Mouse (Mus musculus): ENCODE data around the gene Gjc1. TPM values are rescaled to one million over a fixed set of nuclear protein-coding genes. Genes with fewer than 3 reads are reported as not detected.

The Gjc1 gene
- polyA plus RNA-seq, 1 experiment from 2014 or later = 64.8 TPM

DNA sequence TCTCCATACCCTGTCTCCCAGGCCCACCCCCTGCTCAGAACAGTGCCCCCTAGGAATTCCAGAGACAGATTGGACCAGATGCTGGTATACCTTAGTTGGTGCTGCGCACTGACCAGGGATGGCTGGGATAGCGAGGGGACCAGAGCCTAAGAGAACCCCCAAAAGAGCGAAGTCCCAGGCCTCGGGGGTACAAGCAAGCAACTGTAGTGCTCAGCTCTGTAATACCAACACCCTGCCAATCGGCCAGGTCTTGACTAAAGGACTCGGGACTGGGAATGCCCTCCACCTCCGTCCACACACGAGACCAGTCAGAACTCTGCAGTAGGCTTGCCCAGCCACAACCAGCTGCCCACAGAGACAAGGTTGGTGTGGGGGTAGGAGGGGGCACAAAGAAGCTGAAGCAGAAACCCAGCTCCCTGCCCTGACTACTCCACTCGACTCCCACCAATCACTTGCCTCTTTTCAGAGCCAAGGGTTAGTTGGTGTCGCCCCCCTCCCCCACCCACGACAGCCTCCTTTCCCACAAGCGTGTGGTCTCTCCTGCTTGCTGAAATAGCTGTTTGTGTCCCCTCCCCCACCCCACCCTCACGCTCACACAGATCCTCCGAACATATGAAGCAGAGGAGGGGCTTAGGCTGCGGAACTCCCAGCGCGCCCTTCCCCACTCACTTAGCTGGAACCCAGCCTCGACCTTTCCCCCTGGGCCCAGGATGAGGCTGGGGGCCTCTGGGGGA lies 65.7 kb downstream of the Gjc1 start:
- Histone ChIP-seq H3K9ac (replicated peaks; ENCODE audit: low read depth, low read length) (peak overlapping the region; percentile 21; the same call in 1 of the 2 replicates), H3K36me3 (ENCODE audit: control insufficient read depth, insufficient read depth, low read length) (no peaks in the 10 kb centered on the region), H3K4me3 (ENCODE audit: low read depth, low read length) (no peak overlapping the region), H3K27ac (ENCODE audit: low read length) (peak overlapping the region; percentile 27; the same call in 1 of the 2 replicates), H3K9me3 (ENCODE audit: control insufficient read depth, low read depth, low read length) (no peaks in the 10 kb centered on the region), H3K27me3 (ENCODE audit: control insufficient read depth, insufficient read depth, low read length) (no peaks in the 10 kb centered on the region), H3K4me1 (ENCODE audit: control insufficient read depth, insufficient read depth, low read length) (peaks cover 12% of the 10 kb centered on the region; the same call in 1 of the 2 replicates), H3K4me2 (replicated peaks; ENCODE audit: low read depth, low read length) (peak overlapping the region; percentile 40)
- 37% methylated on average over 18 of the region's 18 CpGs for WGBS
- ATAC-seq (ENCODE audit: insufficient number of reproducible peaks, insufficient read depth, low FRiP score, low read depth) = peak; percentile 26; the same call in 1 of the 2 replicates

DNA sequence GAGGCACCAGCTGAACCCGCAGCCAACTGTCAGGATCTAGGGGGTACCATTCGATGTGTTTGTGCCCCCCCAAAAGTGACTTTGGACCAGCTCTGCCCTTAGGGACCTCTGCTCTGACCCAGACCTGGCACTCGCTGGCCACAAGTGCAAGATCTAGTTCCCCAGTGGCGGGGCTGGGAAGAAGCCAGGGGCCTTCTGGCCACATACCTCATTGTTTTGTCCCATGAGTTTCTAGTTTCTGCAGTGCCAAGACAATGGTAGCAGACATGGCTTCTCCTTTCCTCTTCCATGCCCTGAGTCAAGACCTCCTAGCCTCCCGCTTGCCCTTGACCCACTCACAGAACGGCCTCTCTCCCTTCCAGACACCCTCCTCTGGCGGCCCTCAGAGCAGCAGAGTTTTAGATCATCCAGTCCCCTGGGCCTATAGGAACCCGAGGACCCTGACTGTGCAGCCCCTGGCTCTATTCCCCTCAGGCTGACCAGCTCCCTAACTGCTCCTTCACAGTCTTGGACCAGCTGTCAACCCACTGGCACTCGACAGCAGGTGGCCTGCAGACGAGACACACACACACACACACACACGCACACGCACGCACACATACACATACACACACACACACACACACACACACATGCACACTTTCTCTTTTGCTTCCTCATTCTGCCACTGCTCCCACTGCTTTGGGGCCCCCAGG lies 66.5 kb downstream of the Gjc1 start:
- Histone ChIP-seq H3K9me3 (ENCODE audit: control insufficient read depth, low read depth, low read length) (no peaks in the 10 kb centered on the region), H3K4me3 (ENCODE audit: low read depth, low read length) (no peak overlapping the region), H3K27me3 (ENCODE audit: control insufficient read depth, insufficient read depth, low read length) (no peaks in the 10 kb centered on the region), H3K4me2 (replicated peaks; ENCODE audit: low read depth, low read length) (no peak overlapping the region), H3K27ac (ENCODE audit: low read length) (no peak overlapping the region), H3K36me3 (ENCODE audit: control insufficient read depth, insufficient read depth, low read length) (no peaks in the 10 kb centered on the region), H3K4me1 (ENCODE audit: control insufficient read depth, insufficient read depth, low read length) (peaks cover 12% of the 10 kb centered on the region; the same call in 1 of the 2 replicates), H3K9ac (replicated peaks; ENCODE audit: low read depth, low read length) (no peak overlapping the region)
- WGBS = 66% methylated on average over 13 of the region's 13 CpGs
- no peak for ATAC-seq (ENCODE audit: insufficient number of reproducible peaks, insufficient read depth, low FRiP score, low read depth)

GRCm38 (mm10) chr11:102749712-102750111 lies 69.8 kb downstream of the Gjc1 start:
- H3K9me3 ChIP-seq (ENCODE audit: control insufficient read depth, low read depth, low read length) = no peaks in the 10 kb centered on the region

More at GRCm38 (mm10) chr11:102749712-102750111, 69.8 kb downstream of the Gjc1 start:
- WGBS = 85% methylated on average over 2 of the region's 2 CpGs
- Histone ChIP-seq H3K27ac (ENCODE audit: low read length) (no peak overlapping the region), H3K36me3 (ENCODE audit: control insufficient read depth, insufficient read depth, low read length) (no peaks in the 10 kb centered on the region), H3K4me3 (ENCODE audit: low read depth, low read length) (no peak overlapping the region), H3K9ac (replicated peaks; ENCODE audit: low read depth, low read length) (no peak overlapping the region), H3K4me1 (ENCODE audit: control insufficient read depth, insufficient read depth, low read length) (peaks cover 11% of the 10 kb centered on the region; the same call in 1 of the 2 replicates), H3K27me3 (ENCODE audit: control insufficient read depth, insufficient read depth, low read length) (no peaks in the 10 kb centered on the region), H3K4me2 (replicated peaks; ENCODE audit: low read depth, low read length) (no peak overlapping the region)
- no peak for ATAC-seq (ENCODE audit: insufficient number of reproducible peaks, insufficient read depth, low FRiP score, low read depth)

Other genes starting within 250 kb of the Gjc1 start
- gene Gm11627, start 240.2 kb downstream of the Gjc1 start, polyA plus RNA-seq (2014; fragmentation: Nextera tagmentation; extraction: Ambion mirVana) = 15.9 and 18.9 TPM in 2 replicates
- 30.5 and 30.6 TPM in 2 replicates for gene Fzd2, start 215.3 kb downstream of the Gjc1 start, polyA plus RNA-seq (2014; fragmentation: Nextera tagmentation; extraction: Ambion mirVana)
- 0.80 and 1.2 TPM in 2 replicates for gene Meioc, start 156.0 kb downstream of the Gjc1 start, polyA plus RNA-seq (2014; fragmentation: Nextera tagmentation; extraction: Ambion mirVana)
- 39.5 and 47.1 TPM in 2 replicates for gene Ccdc43, start 121.9 kb downstream of the Gjc1 start, polyA plus RNA-seq (2014; fragmentation: Nextera tagmentation; extraction: Ambion mirVana)
- 5.5 and 6.8 TPM in 2 replicates for gene Adam11, start 58.3 kb downstream of the Gjc1 start, polyA plus RNA-seq (2014; fragmentation: Nextera tagmentation; extraction: Ambion mirVana)
- gene Higd1b, start 16.1 kb upstream of the Gjc1 start, polyA plus RNA-seq (2014; fragmentation: Nextera tagmentation; extraction: Ambion mirVana) = not detected in 2 replicates
- 148 and 168 TPM in 2 replicates for gene Eftud2, start 61.3 kb upstream of the Gjc1 start, polyA plus RNA-seq (2014; fragmentation: Nextera tagmentation; extraction: Ambion mirVana)
- gene Ccdc103, start 61.5 kb upstream of the Gjc1 start, polyA plus RNA-seq (2014; fragmentation: Nextera tagmentation; extraction: Ambion mirVana) = 1.3 and 1.7 TPM in 2 replicates
- not detected in 2 replicates for gene Fam187a, start 65.5 kb upstream of the Gjc1 start, polyA plus RNA-seq (2014; fragmentation: Nextera tagmentation; extraction: Ambion mirVana)
- 0.34 and 0.62 TPM in 2 replicates for gene Gfap, start 81.2 kb upstream of the Gjc1 start, polyA plus RNA-seq (2014; fragmentation: Nextera tagmentation; extraction: Ambion mirVana)
- 7.9 and 10.0 TPM in 2 replicates for gene Kif18b, start 105.4 kb upstream of the Gjc1 start, polyA plus RNA-seq (2014; fragmentation: Nextera tagmentation; extraction: Ambion mirVana)
- gene C1ql1, start 127.0 kb upstream of the Gjc1 start, polyA plus RNA-seq (2014; fragmentation: Nextera tagmentation; extraction: Ambion mirVana) = 9.4 and 11.1 TPM in 2 replicates
- 55.1 and 62.4 TPM in 2 replicates for gene Nmt1, start 208.5 kb upstream of the Gjc1 start, polyA plus RNA-seq (2014; fragmentation: Nextera tagmentation; extraction: Ambion mirVana)
- gene Dcakd, start 208.6 kb upstream of the Gjc1 start, polyA plus RNA-seq (2014; fragmentation: Nextera tagmentation; extraction: Ambion mirVana) = 185 and 198 TPM in 2 replicates